Mouse (Mus musculus) left cerebral cortex, adult 9 months (tissue): Measurements from ENCODE around the gene Atp6v0e2.
"Not testable (repeated sequence)": the region's sequence is repeated elsewhere in the genome, so short reads cannot be mapped to it uniquely, and the experiment has no call there.

Experiments used
- DNase-seq, 2 experiments: peaks; one replicate each; pipeline ENCODE4 v3.0.0; 2022; ENCODE audit warnings: low spot score in 2 of 2

Atp6v0e2 gene

DNA sequence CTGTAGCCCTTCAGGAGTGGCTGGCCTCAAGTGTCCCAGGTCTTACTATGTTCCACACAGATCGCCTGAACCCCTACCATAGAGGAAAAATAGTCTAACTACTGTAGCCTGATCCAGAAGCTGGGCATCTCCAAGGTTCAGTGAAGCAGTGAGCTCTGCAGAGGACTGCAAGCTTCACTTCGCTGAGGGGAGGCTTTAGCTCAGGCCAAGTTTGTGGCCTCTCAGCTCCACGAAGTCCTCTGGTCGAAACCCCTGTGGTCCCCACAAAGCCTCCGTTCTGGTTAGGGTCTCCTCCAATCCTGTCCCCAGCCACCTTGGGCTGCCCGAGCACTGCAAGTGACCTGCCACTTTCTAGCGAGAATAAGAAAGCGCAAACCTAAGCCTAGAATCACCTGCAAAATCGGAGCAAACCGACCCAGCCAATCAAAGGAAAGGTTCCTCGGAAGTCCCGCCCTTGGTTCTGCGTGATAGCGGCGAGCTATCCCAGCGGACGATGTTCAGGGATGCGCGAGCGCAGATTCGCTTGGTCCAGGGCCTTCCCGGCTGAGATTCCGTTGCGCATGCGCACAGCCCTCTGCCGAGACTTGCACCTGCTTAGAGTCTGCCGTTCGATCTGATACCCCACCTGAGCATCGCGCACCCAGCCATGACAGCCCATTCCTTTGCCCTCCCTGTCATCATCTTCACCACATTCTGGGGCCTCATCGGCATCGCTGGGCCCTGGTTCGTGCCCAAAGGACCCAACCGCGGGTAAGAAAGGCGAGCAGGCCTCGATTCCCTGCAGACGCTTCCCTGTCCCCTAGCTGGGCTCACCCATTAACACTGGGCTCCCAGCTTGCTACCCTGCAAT, at the start of gene Atp6v0e2:
TSS of gene Atp6v0e2 (plus strand) at position 511 of the 850 bp plus-strand sequence.
- peak; percentile 80 to 90 for DNase-seq

DNA sequence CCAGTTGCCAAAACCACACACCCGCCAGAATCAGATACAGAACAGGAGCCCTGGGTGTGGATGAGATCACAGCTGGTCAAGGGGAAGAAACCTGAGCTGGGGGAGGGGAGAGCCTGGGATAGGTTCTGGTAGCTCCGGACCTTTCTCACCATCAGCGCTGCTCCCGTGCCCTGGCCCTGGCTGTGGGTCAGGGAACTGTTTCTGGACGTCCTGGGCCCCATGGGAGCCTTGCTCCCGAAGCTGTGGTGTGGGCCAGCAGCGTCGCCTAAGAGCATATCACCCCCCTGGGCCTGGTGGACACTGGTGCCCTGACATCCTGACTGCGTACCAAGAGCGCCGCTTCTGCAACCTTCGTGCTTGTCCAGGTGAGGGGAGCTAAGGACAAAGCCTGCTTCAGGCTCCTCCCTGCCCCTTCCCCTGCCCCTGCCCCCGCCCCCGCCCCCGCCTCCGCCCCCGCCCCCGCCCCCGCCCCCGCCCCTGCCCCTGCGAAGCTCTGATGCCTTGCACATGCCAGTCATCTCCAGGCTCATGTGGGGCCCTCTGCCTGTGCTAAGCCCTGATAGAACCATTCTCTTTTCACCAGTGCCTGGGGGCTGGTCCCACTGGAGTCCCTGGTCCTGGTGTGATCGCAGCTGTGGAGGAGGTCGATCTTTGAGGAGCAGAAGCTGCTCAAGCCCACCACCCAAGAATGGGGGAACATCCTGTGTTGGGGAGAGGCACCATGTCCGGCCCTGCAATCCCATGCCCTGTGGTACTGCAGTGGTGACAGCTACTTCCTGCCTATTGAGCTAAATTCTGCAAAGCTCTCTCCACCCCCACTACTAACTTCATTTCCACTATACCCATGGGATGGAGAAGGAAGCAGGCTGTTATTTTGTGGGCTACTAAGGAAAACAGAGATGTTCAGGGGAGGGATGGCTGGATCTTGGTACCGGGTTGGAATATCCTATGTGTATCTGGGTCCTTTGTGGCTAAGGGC, 49.4 kb upstream of the Atp6v0e2 start:
- DNase-seq = no peak

- DNase-seq = peak in 1 of 2 experiments; percentile 12
Measured at GRCm38 (mm10) chr6:48489741-48490140, 47.7 kb upstream of the Atp6v0e2 start.

- no peak for DNase-seq
Measured at GRCm38 (mm10) chr6:48491361-48491760, 46.1 kb upstream of the Atp6v0e2 start.

DNA sequence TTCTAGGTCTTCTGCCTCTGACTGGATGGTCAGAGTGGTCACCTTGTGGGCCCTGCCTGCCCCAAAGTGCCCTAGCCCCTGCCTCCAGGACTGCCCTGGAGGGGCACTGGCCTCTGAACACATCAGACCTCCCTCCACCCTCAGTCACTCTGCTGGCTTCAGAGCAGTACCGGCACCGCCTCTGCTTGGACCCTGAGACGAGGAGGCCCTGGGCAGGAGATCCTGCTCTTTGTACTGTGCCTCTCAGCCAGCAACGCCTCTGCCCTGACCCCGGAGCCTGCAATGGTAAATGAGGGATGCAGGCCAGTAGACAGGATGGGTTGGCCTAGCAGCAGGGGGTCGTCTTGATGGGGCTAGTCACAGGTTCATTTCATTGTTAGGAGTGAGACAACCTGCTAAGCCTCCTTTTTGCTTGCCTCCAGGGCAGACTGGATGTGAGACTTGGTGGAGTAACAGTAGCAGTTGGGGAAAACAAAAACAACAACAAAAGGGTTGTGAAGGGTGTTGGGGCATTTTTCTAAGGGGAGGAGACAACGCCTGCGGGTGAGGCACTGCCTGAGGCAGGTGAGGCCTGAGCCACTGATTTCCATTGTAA, 44.2 kb upstream of the Atp6v0e2 start:
- no peak for DNase-seq

GRCm38 (mm10) chr6:48497521-48497920, 39.9 kb upstream of the Atp6v0e2 start:
- DNase-seq = no peak

GRCm38 (mm10) chr6:48503847-48504240, 33.6 kb upstream of the Atp6v0e2 start:
- no peak for DNase-seq

DNA sequence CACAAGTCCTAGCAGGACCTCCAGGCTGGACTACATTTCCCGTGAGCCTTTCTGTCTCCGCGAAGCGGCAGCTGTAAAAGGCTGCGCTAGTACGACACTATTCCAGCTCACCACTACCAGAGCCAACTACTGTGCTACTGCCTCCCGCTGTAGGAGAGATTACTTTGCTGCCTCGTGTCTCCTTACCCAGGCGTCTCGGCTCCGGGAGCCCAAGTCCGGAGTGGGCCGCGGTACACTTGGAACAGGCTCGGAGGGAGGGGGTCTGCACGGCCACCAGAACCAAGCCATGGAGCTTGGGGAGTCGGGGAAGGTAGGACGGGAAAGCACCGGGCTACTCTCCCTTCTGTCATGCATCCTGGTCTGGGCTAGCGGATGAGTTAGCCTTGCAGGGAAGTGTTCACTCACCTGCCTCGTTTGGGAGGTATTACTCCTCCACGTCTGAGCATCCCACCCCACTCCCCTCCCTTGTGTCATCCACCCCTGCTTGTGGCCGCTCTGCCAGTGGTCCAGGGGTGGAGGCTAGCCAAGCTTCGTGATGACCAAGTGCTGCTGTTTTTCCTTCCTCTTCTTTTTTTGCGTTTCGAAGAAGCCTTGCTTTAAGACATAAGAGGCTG, 33.1 kb upstream of the Atp6v0e2 start:
- DNase-seq = peak; percentile 64 to 87

DNA sequence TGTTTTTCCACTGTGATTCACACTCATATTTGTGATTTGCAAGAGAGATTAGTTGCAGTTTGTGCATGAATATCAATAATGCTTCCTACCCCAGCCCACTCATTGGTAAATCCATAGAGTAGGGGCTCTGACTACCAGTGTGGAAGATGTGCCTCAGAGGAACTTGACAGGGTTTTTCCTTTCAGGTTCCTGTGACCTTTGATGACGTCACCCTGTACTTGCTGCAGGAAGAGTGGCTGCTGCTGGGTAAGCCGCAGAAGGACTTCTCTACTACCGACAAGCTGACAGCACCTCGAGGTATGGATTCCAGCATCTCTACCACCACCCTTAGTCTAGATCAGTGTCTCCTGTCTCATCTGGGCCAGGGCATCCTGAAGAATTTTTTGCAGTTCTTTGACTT, 29.3 kb upstream of the Atp6v0e2 start:
- no peak for DNase-seq

DNA sequence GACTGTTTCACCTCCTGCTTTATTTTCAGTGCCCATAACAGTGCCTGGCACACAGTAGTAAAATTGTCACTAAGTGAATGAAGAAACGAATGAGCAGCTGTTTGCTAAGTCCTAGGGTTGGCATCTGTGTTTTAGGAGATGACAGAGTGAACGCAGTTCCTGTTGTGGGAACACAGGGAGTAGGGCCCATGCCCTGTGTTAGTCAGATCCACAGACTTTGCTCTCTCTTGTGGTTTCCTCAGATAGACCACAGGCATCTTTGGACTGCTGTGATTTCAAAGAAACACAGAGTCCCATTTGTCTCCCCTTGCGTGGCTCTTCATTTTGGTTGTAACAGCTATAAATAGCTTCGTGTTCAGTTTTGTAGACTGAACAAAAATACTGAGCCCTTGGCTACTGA, 27.0 kb upstream of the Atp6v0e2 start:
- no peak for DNase-seq

DNA sequence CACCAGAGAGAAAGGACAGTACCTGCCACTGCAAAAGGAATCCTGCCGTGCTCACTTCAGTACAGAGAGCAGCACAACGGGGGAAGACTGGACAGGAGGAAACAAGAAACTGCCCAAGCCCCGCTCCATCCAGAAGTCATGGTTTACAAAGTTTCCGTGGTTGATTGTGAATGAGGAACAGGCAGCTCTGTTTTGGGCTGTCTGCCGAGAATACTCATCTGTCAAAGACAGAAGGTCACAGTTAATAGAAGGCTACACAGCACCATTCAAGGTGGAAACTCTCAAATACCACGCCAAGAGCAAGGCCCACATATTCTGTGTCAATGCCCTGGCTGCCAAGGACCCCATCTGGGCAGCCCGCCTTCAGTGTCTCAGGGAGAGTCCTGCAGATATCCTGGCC, 25.6 kb upstream of the Atp6v0e2 start:
- no peak for DNase-seq

DNA sequence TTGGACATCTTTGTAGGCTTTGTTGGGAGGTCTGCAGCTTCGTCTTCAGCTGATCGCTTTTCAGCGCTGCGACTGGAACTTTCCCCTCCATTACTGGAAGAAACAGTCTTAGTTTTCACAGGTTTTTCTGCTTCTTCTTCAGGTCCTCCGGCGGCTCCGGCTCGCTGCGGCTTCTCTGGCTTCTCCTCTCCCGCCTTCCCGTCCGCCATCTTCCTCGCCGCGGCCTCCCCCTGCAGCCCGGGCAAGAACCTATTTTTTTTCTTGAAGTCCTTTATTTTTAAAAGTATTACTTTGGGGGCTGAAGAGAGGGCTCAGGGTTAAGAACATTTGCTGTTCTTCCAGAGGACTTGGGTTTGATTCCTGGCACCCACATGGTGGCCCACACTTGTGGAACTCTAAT, 12.5 kb upstream of the Atp6v0e2 start:
- DNase-seq = not testable (repeated sequence)

GRCm38 (mm10) chr6:48527901-48528300, 9.5 kb upstream of the Atp6v0e2 start:
- DNase-seq = no peak

- DNase-seq = no peak
Measured at GRCm38 (mm10) chr6:48529261-48529660, 8.2 kb upstream of the Atp6v0e2 start.

GRCm38 (mm10) chr6:48529871-48530440, 7.5 kb upstream of the Atp6v0e2 start:
- DNase-seq = no peak

GRCm38 (mm10) chr6:48530862-48531261, 6.6 kb upstream of the Atp6v0e2 start:
- DNase-seq = no peak

DNA sequence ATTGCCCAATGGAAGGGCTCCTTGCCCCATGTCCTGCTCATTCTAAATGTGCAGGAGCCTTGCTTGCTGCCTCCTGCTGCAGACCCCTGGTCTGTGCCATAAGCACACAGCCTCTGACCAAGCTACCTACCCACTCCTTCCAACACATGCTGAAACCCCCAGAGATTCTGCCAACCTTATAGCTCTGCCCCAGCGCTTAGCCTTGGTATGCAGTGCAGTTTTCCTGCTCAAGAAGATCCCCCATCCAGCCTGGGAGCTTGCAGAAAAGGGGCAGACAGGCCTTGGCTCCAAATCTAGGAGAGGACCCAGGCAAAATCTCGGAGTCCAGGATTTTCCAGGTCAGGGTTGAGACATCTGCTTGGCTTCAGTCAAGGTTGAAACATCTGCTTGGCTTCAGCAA, 3.9 kb upstream of the Atp6v0e2 start:
- no peak for DNase-seq

DNA sequence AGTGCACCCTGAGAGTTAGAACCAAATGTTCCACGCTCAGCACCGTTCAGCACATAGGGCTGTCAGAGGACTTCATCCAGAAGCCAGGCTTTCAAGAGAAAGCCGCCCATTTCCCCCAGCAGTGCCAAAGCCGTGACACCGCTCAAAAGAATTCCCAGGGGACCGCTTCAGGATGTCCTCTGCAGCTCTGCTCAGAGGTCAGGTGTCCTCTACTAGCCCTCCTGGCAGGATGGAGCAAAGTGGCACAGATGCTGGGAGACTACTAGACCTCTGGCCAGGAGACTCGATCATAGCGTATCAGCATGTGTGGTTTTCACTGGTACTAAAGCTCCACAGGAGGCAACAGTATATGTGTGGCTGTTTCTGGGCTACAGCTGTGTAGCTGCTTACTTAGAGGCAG, 2.5 kb upstream of the Atp6v0e2 start:
- DNase-seq = no peak

GRCm38 (mm10) chr6:48536091-48536490, 1.3 kb upstream of the Atp6v0e2 start:
- DNase-seq = no peak

GRCm38 (mm10) chr6:48538841-48539737, 1.7 kb downstream of the Atp6v0e2 start:
- DNase-seq = peak in 1 of 2 experiments; percentile 87
